Mouse (Mus musculus) hindbrain, embryonic 16.5 days (tissue): ENCODE data around the gene Flt1. TPM values are rescaled to one million over a fixed set of nuclear protein-coding genes. Genes with fewer than 3 reads are reported as not detected.

Experiments used
- ATAC-seq: fragments of 200-750 bp; cut with Nextera tagmentation; 2 replicates; pipeline ENCODE4 v1.8.0; 2017; ENCODE audit warnings: moderate TSS enrichment, moderate library complexity
- H3K27ac ChIP-seq: fragments of 300-500 bp; sonication (generic); 2 replicates; pipeline ENCODE4 v1.5.1; 2014; ENCODE audit warnings: low read depth, mild to moderate bottlenecking, control low read depth, low read length, moderate library complexity
- H3K27me3 ChIP-seq: fragments of 300-500 bp; sonication (generic); replicated peaks from 2 replicates; pipeline ENCODE4 v1.6.1; 2014; ENCODE audit warnings: low read length; ENCODE audit not compliant: control insufficient read depth, insufficient read depth
- H3K36me3 ChIP-seq: fragments of 300-500 bp; sonication (generic); 2 replicates; pipeline ENCODE4 v1.6.1; 2014; ENCODE audit warnings: mild to moderate bottlenecking, low read length, moderate library complexity, mixed read lengths; ENCODE audit not compliant: control insufficient read depth, insufficient read depth
- H3K4me1 ChIP-seq: fragments of 300-500 bp; sonication (generic); 2 replicates; pipeline ENCODE4 v1.6.1; 2014; ENCODE audit warnings: low read depth, low read length; ENCODE audit not compliant: control insufficient read depth, insufficient read depth
- H3K4me2 ChIP-seq: fragments of 300-500 bp; sonication (generic); 2 replicates; pipeline ENCODE4 v1.6.1; 2014; ENCODE audit warnings: mild to moderate bottlenecking, low read length, control low read depth, moderate library complexity
- H3K4me3 ChIP-seq: fragments of 300-500 bp; sonication (generic); 2 replicates; pipeline ENCODE4 v1.5.1; 2014; ENCODE audit warnings: mild to moderate bottlenecking, low read length, control low read depth, moderate library complexity
- H3K9ac ChIP-seq: fragments of 300-500 bp; sonication (generic); 2 replicates; pipeline ENCODE4 v1.6.1; 2014; ENCODE audit warnings: low read depth, mild to moderate bottlenecking, control low read depth, low read length, moderate library complexity
- H3K9me3 ChIP-seq: fragments of 300-500 bp; sonication (generic); 2 replicates; pipeline ENCODE4 v1.6.1; 2014; ENCODE audit warnings: mild to moderate bottlenecking, low read length, moderate library complexity; ENCODE audit not compliant: control insufficient read depth
- WGBS: fragments of 180-500 bp; shearing (Covaris S2); extraction: QIAGEN DNeasy Blood & Tissue Kit; methylation state at CpG from one replicate; pipeline ENCODE4 v1.1.7; 2014; 5-methylcytosine and 5-hydroxymethylcytosine counted together
- polyA plus RNA-seq: library from polyadenylated mRNA; unstranded; fragments of >200 nt; fragmentation: Nextera tagmentation; extraction: Ambion mirVana; gene quantifications from 2 replicates; pipeline ENCODE4 v1.2.1, GENCODE M21; 2015

Flt1 gene
- polyA plus RNA-seq, 1 experiment from 2014 or later, result 15.1 TPM

DNA sequence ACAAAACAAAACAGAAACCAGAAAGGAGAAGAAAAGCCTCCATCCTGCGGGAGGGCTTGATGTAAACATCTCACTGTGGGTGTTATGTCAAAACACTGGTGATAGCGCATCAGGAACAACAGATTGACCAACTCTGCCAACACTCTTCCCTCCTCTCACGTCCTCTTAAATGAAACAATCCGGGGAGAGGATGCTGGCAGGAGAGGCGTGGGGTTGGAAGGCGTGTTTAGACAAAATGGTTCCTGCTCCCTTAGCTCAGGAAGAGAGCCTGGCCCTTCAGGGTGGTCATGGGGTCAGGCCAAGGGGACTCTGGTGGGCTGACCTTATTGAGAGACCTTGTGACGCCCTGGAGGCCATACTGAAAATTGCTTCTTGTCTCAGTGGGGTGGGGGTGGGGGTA lies 65.9 kb downstream of the Flt1 start:
- WGBS, result 84% methylated on average over 7 of the region's 7 CpGs
- ATAC-seq, result no peak

DNA sequence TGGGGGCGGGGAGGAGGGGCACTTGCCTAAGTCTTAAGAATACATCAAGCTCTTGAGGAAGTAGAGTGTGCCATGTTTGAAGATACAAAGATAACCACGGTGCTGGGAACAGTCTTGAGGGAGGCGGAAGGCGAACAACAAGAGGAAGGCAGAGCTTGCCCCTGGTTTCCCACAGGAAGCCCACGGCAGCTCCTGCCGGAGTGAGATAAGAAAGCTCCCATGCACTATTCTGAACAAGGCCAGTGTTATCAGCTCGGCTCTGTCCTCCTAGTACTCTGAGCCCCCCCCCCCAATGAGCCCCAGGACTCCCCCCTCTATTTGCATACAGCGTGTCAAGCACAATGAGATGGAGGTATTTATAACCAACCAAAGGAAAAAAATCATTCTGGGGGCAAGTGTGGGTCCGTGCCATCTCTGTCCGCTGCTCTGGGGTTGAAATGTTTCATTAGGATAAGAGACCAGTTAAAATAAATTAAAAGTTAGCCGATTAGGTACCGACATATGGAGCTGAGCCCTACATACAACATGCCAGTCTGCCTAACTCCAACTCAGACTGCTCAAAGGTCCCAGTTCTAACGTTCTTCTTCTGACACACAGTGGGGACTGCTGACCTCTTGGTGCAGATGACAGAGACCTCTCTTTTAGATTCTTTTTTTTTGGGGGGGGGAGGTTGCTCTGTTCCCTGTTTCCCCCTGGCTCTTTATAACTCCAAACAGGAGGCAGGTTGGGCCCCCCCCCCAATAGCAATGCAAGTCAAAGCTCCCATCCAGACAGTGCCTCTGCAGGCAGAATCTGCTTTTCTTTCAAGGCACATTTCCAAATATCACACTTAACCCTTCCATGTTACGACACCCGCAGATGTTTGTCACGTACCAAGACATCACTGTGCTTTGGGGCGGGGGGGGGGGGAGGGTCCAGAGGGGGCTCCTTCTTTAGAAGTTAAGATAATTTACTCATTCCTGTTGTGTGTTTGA lies 67.6 kb downstream of the Flt1 start:
- no peaks in the 10 kb centered on the region for H3K36me3 ChIP-seq
- H3K4me1 ChIP-seq, result no peaks in the 10 kb centered on the region
- no peak for ATAC-seq
- no peaks in the 10 kb centered on the region for H3K27me3 ChIP-seq
- no peak overlapping the region for H3K27ac ChIP-seq
- no peak overlapping the region for H3K9ac ChIP-seq
- 64% methylated on average over 17 of the region's 17 CpGs for WGBS
- no peak overlapping the region for H3K4me3 ChIP-seq
- H3K9me3 ChIP-seq, result no peaks in the 10 kb centered on the region
- H3K4me2 ChIP-seq, result no peak overlapping the region

More for the DNA sequence above, 65.9 kb downstream of the Flt1 start:
- no peaks in the 10 kb centered on the region for H3K4me1 ChIP-seq
- no peak overlapping the region for H3K27ac ChIP-seq
- no peaks in the 10 kb centered on the region for H3K9me3 ChIP-seq
- no peak overlapping the region for H3K9ac ChIP-seq
- H3K36me3 ChIP-seq, result no peaks in the 10 kb centered on the region
- H3K4me3 ChIP-seq, result no peak overlapping the region
- no peak overlapping the region for H3K4me2 ChIP-seq
- no peaks in the 10 kb centered on the region for H3K27me3 ChIP-seq

GRCm38 (mm10) chr5:147655761-147656160 lies 70.0 kb downstream of the Flt1 start:
- no peak overlapping the region for H3K4me2 ChIP-seq
- 84% methylated on average over 7 of the region's 7 CpGs for WGBS
- H3K9me3 ChIP-seq, result no peaks in the 10 kb centered on the region
- H3K27ac ChIP-seq, result no peak overlapping the region
- H3K27me3 ChIP-seq, result no peaks in the 10 kb centered on the region
- ATAC-seq, result no peak
- H3K4me1 ChIP-seq, result no peaks in the 10 kb centered on the region
- no peak overlapping the region for H3K9ac ChIP-seq
- no peak overlapping the region for H3K4me3 ChIP-seq
- no peaks in the 10 kb centered on the region for H3K36me3 ChIP-seq

DNA sequence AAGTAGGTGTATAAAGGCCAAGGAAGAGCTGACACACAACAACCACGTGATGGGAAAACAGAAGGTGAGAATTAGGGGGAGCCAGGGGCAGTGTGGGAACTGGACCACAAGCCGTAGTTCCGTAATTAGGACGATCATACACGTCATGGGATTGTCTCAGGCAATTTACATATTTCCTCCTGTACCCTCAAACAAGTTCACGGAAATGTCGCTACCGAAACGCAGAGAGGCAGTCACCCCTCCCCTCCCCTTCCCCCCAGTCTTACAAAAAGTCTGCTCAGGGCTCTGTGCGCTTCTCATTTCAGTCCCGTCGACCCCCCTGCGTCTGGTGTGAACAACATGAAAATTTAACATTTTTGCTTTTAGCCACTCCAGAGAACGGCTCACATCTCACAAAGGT lies 74.6 kb downstream of the Flt1 start:
- Histone ChIP-seq H3K4me1 (no peaks in the 10 kb centered on the region), H3K9ac (no peak overlapping the region), H3K27ac (no peak overlapping the region), H3K36me3 (no peaks in the 10 kb centered on the region), H3K4me3 (no peak overlapping the region), H3K4me2 (no peak overlapping the region), H3K27me3 (no peaks in the 10 kb centered on the region), H3K9me3 (no peaks in the 10 kb centered on the region)
- WGBS, result 81% methylated on average over 14 of the region's 14 CpGs
- no peak for ATAC-seq

GRCm38 (mm10) chr5:147646351-147646929 lies 79.4 kb downstream of the Flt1 start:
- no peak overlapping the region for H3K4me2 ChIP-seq
- 81% methylated on average over 14 of the region's 14 CpGs for WGBS
- H3K4me3 ChIP-seq, result no peak overlapping the region
- H3K27me3 ChIP-seq, result no peaks in the 10 kb centered on the region
- no peak overlapping the region for H3K9ac ChIP-seq
- no peak for ATAC-seq
- no peaks in the 10 kb centered on the region for H3K9me3 ChIP-seq
- H3K4me1 ChIP-seq, result no peaks in the 10 kb centered on the region; the same call in 1 of the 2 replicates
- no peaks in the 10 kb centered on the region for H3K36me3 ChIP-seq
- H3K27ac ChIP-seq, result no peak overlapping the region

GRCm38 (mm10) chr5:147645001-147645645 lies 80.7 kb downstream of the Flt1 start:
- WGBS, result 51% methylated on average over 12 of the region's 12 CpGs
- H3K27ac ChIP-seq, result no peak overlapping the region
- no peak overlapping the region for H3K4me3 ChIP-seq
- no peaks in the 10 kb centered on the region for H3K27me3 ChIP-seq
- H3K4me1 ChIP-seq, result no peaks in the 10 kb centered on the region; the same call in 1 of the 2 replicates
- 0 out of 2 replicates have a peak, but pooled peaks have one; percentile 61 for ATAC-seq
- H3K4me2 ChIP-seq, result no peak overlapping the region
- no peaks in the 10 kb centered on the region for H3K36me3 ChIP-seq
- H3K9ac ChIP-seq, result no peak overlapping the region
- H3K9me3 ChIP-seq, result no peaks in the 10 kb centered on the region

GRCm38 (mm10) chr5:147641452-147641851 lies 84.4 kb downstream of the Flt1 start:
- Histone ChIP-seq H3K27ac (no peak overlapping the region), H3K27me3 (no peaks in the 10 kb centered on the region), H3K36me3 (no peaks in the 10 kb centered on the region), H3K4me2 (no peak overlapping the region), H3K4me3 (no peak overlapping the region), H3K4me1 (no peaks in the 10 kb centered on the region; the same call in 1 of the 2 replicates), H3K9ac (no peak overlapping the region), H3K9me3 (no peaks in the 10 kb centered on the region)
- 82% methylated on average over 7 of the region's 7 CpGs for WGBS
- no peak for ATAC-seq

DNA sequence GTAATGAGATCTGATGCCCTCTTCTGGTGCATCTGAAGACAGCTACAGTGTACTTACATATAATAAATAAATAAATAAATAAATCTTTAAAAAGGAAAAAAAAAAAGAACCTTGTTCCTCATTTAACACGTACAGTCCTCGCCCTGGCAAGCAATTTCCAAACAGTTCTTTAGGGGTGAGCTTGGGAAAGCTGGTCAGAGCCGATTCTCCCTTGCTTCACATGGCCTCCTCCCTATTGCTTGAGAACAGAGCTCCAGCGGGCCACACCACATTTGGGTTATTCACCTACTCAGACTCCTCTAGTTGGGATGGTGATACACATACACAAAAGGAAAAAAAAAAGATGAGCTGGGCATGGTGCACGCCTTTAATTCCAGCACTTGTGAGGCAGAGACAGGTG lies 85.9 kb downstream of the Flt1 start:
- H3K4me3 ChIP-seq, result no peak overlapping the region
- H3K27me3 ChIP-seq, result no peaks in the 10 kb centered on the region
- no peaks in the 10 kb centered on the region for H3K9me3 ChIP-seq
- 89% methylated on average over 5 of the region's 5 CpGs for WGBS
- H3K4me2 ChIP-seq, result no peak overlapping the region
- H3K36me3 ChIP-seq, result no peaks in the 10 kb centered on the region
- H3K27ac ChIP-seq, result no peak overlapping the region
- no peaks in the 10 kb centered on the region; the same call in 1 of the 2 replicates for H3K4me1 ChIP-seq
- no peak overlapping the region for H3K9ac ChIP-seq
- ATAC-seq, result no peak

- 83% methylated on average over 3 of the region's 3 CpGs for WGBS
- H3K4me2 ChIP-seq, result no peak overlapping the region
- no peak overlapping the region for H3K9ac ChIP-seq
- H3K27me3 ChIP-seq, result no peaks in the 10 kb centered on the region
- no peak overlapping the region for H3K27ac ChIP-seq
- no peaks in the 10 kb centered on the region for H3K9me3 ChIP-seq
- H3K36me3 ChIP-seq, result no peaks in the 10 kb centered on the region
- ATAC-seq, result no peak
- H3K4me3 ChIP-seq, result no peak overlapping the region
- H3K4me1 ChIP-seq, result no peaks in the 10 kb centered on the region
These were observed 89.1 kb downstream of the Flt1 start for GRCm38 (mm10) chr5:147636676-147637075.
